Mouse (Mus musculus) lung, postnatal 0 days (tissue): ENCODE results near the gene 5330417C22Rik.
"Not testable (repeated sequence)": the region's sequence is repeated elsewhere in the genome, so short reads cannot be mapped to it uniquely, and the experiment has no call there.

ENCODE experiments used
- CTCF ChIP-seq: IDR thresholded peaks from 2 replicates; pipeline ENCODE4 v1.5.1; 2016; ENCODE audit warnings: antibody characterized with exemption, mild to moderate bottlenecking
- EP300 ChIP-seq: IDR thresholded peaks from 2 replicates; pipeline ENCODE4 v1.6.1; 2016; ENCODE audit warnings: antibody characterized with exemption, mild to moderate bottlenecking, control low read depth

GRCm38 (mm10) chr3:108501411-108501810, 34.9 kb downstream of the 5330417C22Rik start:
- TF ChIP-seq CTCF, EP300: not testable (repeated sequence)
